Mouse (Mus musculus) common myeloid progenitor, adult 5-6 weeks (primary cell): ENCODE data around the gene RPS10-NUDT3. TPM values are rescaled to one million over a fixed set of nuclear protein-coding genes. Genes with fewer than 3 reads are reported as not detected.
A peak's percentile ranks its signal among the peaks of the same experiment; 100 is the strongest.

Source experiments
- ATAC-seq: replicated peaks from 2 replicates; pipeline ENCODE4 v1.8.0; 2016; ENCODE audit warnings: low read depth, mild to moderate bottlenecking, moderate TSS enrichment, inconsistent platforms; ENCODE audit not compliant: poor library complexity, severe bottlenecking
- total RNA-seq: library from RNA; stranded (forward); fragments of 200-1000, 187-1606 nt; gene quantifications from 2 replicates; pipeline ENCODE4 v1.2.3, GENCODE M21; 2017

Gene RPS10-NUDT3
- total RNA-seq, 1 experiment from 2014 or later: not detected

- ATAC-seq: peak; percentile 15; the same call in 1 of the 2 replicates
These were observed 77.7 kb downstream of the RPS10-NUDT3 start for GRCm38 (mm10) chr17:27557181-27557926.

- ATAC-seq: peak; percentile 24
These were observed 78.6 kb downstream of the RPS10-NUDT3 start, which contains the start of gene Hmga1 for GRCm38 (mm10) chr17:27556315-27557011. TSS of gene Hmga1 (plus strand) at chr17:27556497.

- peak; percentile 40 for ATAC-seq
These were observed 79.4 kb downstream of the RPS10-NUDT3 start for GRCm38 (mm10) chr17:27555512-27556172.

GRCm38 (mm10) chr17:27555075-27555511 is 79.9 kb downstream of the RPS10-NUDT3 start:
- peak; percentile 16 for ATAC-seq

- no peak for ATAC-seq
These were observed 80.7 kb downstream of the RPS10-NUDT3 start for GRCm38 (mm10) chr17:27554062-27554960.

GRCm38 (mm10) chr17:27552215-27553201 is 82.5 kb downstream of the RPS10-NUDT3 start:
- ATAC-seq: peak; percentile 24

- ATAC-seq: no peak
These were observed 83.6 kb downstream of the RPS10-NUDT3 start for GRCm38 (mm10) chr17:27551393-27551940.

GRCm38 (mm10) chr17:27549234-27549633 is 85.8 kb downstream of the RPS10-NUDT3 start:
- no peak for ATAC-seq

- peak; percentile 59; the same call in 1 of the 2 replicates for ATAC-seq
These were observed 87.7 kb downstream of the RPS10-NUDT3 start for GRCm38 (mm10) chr17:27547253-27547868.

- ATAC-seq: no peak
These were observed 88.4 kb downstream of the RPS10-NUDT3 start for GRCm38 (mm10) chr17:27546574-27547085.

- ATAC-seq: no peak
These were observed 89.0 kb downstream of the RPS10-NUDT3 start for GRCm38 (mm10) chr17:27545991-27546390.

- no peak for ATAC-seq
These were observed 90.5 kb downstream of the RPS10-NUDT3 start for GRCm38 (mm10) chr17:27544551-27544950.

- ATAC-seq: no peak
These were observed 93.0 kb downstream of the RPS10-NUDT3 start for GRCm38 (mm10) chr17:27541984-27542383.

- ATAC-seq: no peak
These were observed 93.8 kb downstream of the RPS10-NUDT3 start for GRCm38 (mm10) chr17:27541261-27541660.

- peak; percentile 96 for ATAC-seq
These were observed 100.3 kb downstream of the RPS10-NUDT3 start for GRCm38 (mm10) chr17:27534718-27535117.

GRCm38 (mm10) chr17:27533354-27533753 is 101.7 kb downstream of the RPS10-NUDT3 start:
- ATAC-seq: no peak

- no peak for ATAC-seq
These were observed 102.9 kb downstream of the RPS10-NUDT3 start for GRCm38 (mm10) chr17:27532095-27532494.
